Mouse (Mus musculus): ENCODE data around the gene Necap1. TPM values are rescaled to one million over a fixed set of nuclear protein-coding genes. Genes with fewer than 3 reads are reported as not detected.

The Necap1 gene
- 100 to 1,000 TPM; 158 to 160 TPM for total RNA-seq (2021)

- DNase-seq (ENCODE audit: extremely low spot score in 1 of 2, low spot score in 2 of 2), result peak; percentile 98
- intact Hi-C loops (cut with DNase I), result loop anchor here (5.0 kb wide), 2 partner anchors 42 to 207 kb away; no protein-coding TSS in a partner anchor
Observed at GRCm38 (mm10) chr6:122873871-122874719, at the start of gene Necap1. TSS of gene Necap1 (plus strand) at chr6:122874474.

GRCm38 (mm10) chr6:122825166-122825565 lies 49.1 kb upstream of the Necap1 start:
- intact Hi-C loops (cut with DNase I), result no loop called here
- no peak for DNase-seq (ENCODE audit: extremely low spot score in 1 of 2, low spot score in 2 of 2)

GRCm38 (mm10) chr6:122825923-122826742 lies 48.1 kb upstream of the Necap1 start:
- intact Hi-C loops (cut with DNase I), result no loop called here
- DNase-seq (ENCODE audit: extremely low spot score in 1 of 2, low spot score in 2 of 2), result peak; percentile 62 to 81

GRCm38 (mm10) chr6:122828086-122828485 lies 46.2 kb upstream of the Necap1 start:
- peak in 1 of 2 experiments; percentile 56 for DNase-seq (ENCODE audit: extremely low spot score in 1 of 2, low spot score in 2 of 2)
- intact Hi-C loops (cut with DNase I), result no loop called here

GRCm38 (mm10) chr6:122832880-122833279 lies 41.4 kb upstream of the Necap1 start:
- intact Hi-C loops (cut with DNase I), result loop anchor here (5.0 kb wide), 1 partner anchor 39 kb away; the partner anchor contains the start of gene Necap1
- no peak for DNase-seq (ENCODE audit: extremely low spot score in 1 of 2, low spot score in 2 of 2)

GRCm38 (mm10) chr6:122834365-122834764 lies 39.9 kb upstream of the Necap1 start:
- DNase-seq (ENCODE audit: extremely low spot score in 1 of 2, low spot score in 2 of 2), result no peak
- intact Hi-C loops (cut with DNase I), result loop anchor here (5.0 kb wide), 1 partner anchor 38 kb away; the partner anchor contains the start of gene Necap1

GRCm38 (mm10) chr6:122836974-122837373 lies 37.3 kb upstream of the Necap1 start:
- intact Hi-C loops (cut with DNase I), result no loop called here

GRCm38 (mm10) chr6:122837539-122837938 lies 36.7 kb upstream of the Necap1 start:
- DNase-seq (ENCODE audit: extremely low spot score in 1 of 2, low spot score in 2 of 2), result no peak
- intact Hi-C loops (cut with DNase I), result no loop called here

More at GRCm38 (mm10) chr6:122836974-122837373, 37.3 kb upstream of the Necap1 start:
- no peak for DNase-seq (ENCODE audit: extremely low spot score in 1 of 2, low spot score in 2 of 2)

- DNase-seq (ENCODE audit: extremely low spot score in 1 of 2, low spot score in 2 of 2), result no peak
- intact Hi-C loops (cut with DNase I), result no loop called here
Observed at GRCm38 (mm10) chr6:122843759-122844158, 30.5 kb upstream of the Necap1 start.

GRCm38 (mm10) chr6:122852696-122853095 lies 21.6 kb upstream of the Necap1 start:
- intact Hi-C loops (cut with DNase I), result no loop called here
- no peak for DNase-seq (ENCODE audit: extremely low spot score in 1 of 2, low spot score in 2 of 2)

- DNase-seq (ENCODE audit: extremely low spot score in 1 of 2, low spot score in 2 of 2), result no peak
- intact Hi-C loops (cut with DNase I), result no loop called here
Observed at GRCm38 (mm10) chr6:122854552-122854951, 19.7 kb upstream of the Necap1 start.

- no peak for DNase-seq (ENCODE audit: extremely low spot score in 1 of 2, low spot score in 2 of 2)
Observed at GRCm38 (mm10) chr6:122855955-122856354, 18.3 kb upstream of the Necap1 start, which contains the start of gene C3ar1. TSS of gene C3ar1 (minus strand) at chr6:122856161.

GRCm38 (mm10) chr6:122862434-122862833 lies 11.8 kb upstream of the Necap1 start:
- intact Hi-C loops (cut with DNase I), result no loop called here
- DNase-seq (ENCODE audit: extremely low spot score in 1 of 2, low spot score in 2 of 2), result no peak

More at GRCm38 (mm10) chr6:122855955-122856354, 18.3 kb upstream of the Necap1 start, which contains the start of gene C3ar1:
- intact Hi-C loops (cut with DNase I), result no loop called here

- intact Hi-C loops (cut with DNase I), result no loop called here
- DNase-seq (ENCODE audit: extremely low spot score in 1 of 2, low spot score in 2 of 2), result no peak
Observed at GRCm38 (mm10) chr6:122862871-122863270, 11.4 kb upstream of the Necap1 start.

GRCm38 (mm10) chr6:122867914-122868313 lies 6.4 kb upstream of the Necap1 start:
- intact Hi-C loops (cut with DNase I), result no loop called here
- no peak for DNase-seq (ENCODE audit: extremely low spot score in 1 of 2, low spot score in 2 of 2)

GRCm38 (mm10) chr6:122869846-122870245 lies 4.4 kb upstream of the Necap1 start:
- DNase-seq (ENCODE audit: extremely low spot score in 1 of 2, low spot score in 2 of 2), result no peak
- intact Hi-C loops (cut with DNase I), result loop anchor here (5.0 kb wide), 2 partner anchors 38 to 203 kb away; no protein-coding TSS in a partner anchor

GRCm38 (mm10) chr6:122872800-122873199 lies 1.5 kb upstream of the Necap1 start:
- intact Hi-C loops (cut with DNase I), result loop anchor here (5.0 kb wide), 2 partner anchors 40 to 205 kb away; no protein-coding TSS in a partner anchor
- DNase-seq (ENCODE audit: extremely low spot score in 1 of 2, low spot score in 2 of 2), result no peak

GRCm38 (mm10) chr6:122874720-122875389 lies 581 bp downstream of the Necap1 start:
- peak; percentile 32 to 55 for DNase-seq (ENCODE audit: extremely low spot score in 1 of 2, low spot score in 2 of 2)
- intact Hi-C loops (cut with DNase I), result loop anchor here (5.0 kb wide), 2 partner anchors 43 to 208 kb away; no protein-coding TSS in a partner anchor
